Mouse (Mus musculus) kidney, adult 2 months (tissue): ENCODE results near the gene Chd6.

Experiments
- CTCF ChIP-seq: fragments of 200-500 bp; conservative IDR thresholded peaks from 2 replicates; pipeline ENCODE4 v1.5.1; 2011; ENCODE audit warnings: low read depth, mild to moderate bottlenecking, control low read depth, low read length, moderate library complexity, mixed read lengths; ENCODE audit not compliant: insufficient read depth, insufficient read length
- POLR2A ChIP-seq: fragments of 200-500 bp; IDR thresholded peaks from one replicate; pipeline ENCODE4 v1.6.1; 2011; ENCODE audit warnings: low read depth, low read length, control low read depth

DNA sequence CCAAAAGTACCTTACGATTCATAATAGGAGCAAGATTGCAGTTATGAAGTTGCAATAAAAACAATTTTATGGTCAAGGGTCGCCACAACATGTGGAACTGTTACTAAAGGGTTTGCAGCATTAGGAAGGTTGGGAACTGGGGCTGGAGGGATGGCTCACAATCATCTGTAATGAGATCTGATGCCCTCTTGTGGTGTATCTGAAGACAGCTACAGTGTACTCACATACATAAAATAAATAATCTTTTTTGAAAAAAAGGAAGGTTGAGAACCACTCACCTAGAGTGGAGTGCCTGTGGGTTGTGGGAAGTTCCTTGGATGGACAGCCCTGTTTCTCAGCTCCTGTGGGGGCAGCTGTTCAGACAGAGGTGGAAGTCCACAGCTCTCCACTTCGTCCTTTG, 166.4 kb downstream of the Chd6 start:
- TF ChIP-seq CTCF: 0 out of 2 replicates have a peak, but pooled peaks have one; percentile 2
- TF ChIP-seq POLR2A: no peak
